Mouse (Mus musculus) heart, postnatal 0 days (tissue): ENCODE results near the gene Ccdc127.

ENCODE experiments used
- CTCF ChIP-seq: IDR thresholded peaks from 2 replicates; pipeline ENCODE4 v1.5.1; 2016; ENCODE audit warnings: antibody characterized with exemption, control low read depth, low read depth
- EP300 ChIP-seq: IDR thresholded peaks from 2 replicates; pipeline ENCODE4 v1.6.1; 2016; ENCODE audit warnings: antibody characterized with exemption, low read depth

DNA sequence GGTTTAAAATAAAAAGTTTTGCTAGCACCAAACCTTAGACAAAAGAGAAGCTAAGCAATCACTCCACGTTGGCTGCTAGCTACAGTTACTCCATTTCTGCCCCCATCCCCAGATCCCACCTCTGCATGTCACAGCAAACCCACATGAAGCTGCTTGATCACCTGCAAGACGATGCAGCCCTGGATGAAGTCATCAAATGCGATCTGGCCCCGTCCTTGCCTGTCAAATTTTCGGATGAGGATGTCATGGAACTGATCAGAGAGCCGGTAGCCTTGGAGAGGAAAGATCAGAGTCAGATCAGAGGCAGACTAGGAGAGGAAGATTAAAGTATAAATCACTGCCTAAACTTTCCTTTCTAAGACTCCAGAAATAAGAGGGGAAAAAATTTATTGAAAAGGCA lies 44.7 kb upstream of the Ccdc127 start:
- TF ChIP-seq CTCF (no peak), EP300 (no peak)
